Mouse (Mus musculus): ENCODE results near the gene Gna12.

GRCm38 (mm10) chr5:140806252-140806651 is 24.0 kb downstream of the Gna12 start:
- TF ChIP-seq GATA1 (IDR thresholded peaks at IDR 0.05; ENCODE audit: low read length): no peak
- no peak for TF ChIP-seq TAL1 (IDR thresholded peaks at IDR 0.05; ENCODE audit: low read length)
